Mouse (Mus musculus): ENCODE measurements at regions not wholly inside any gene's neighbourhood (a gene's known extent, or its start where the extent isn't known, plus 50 kb on each side); places are given as distances from the start of the nearest gene placed in this dataset.

DNA sequence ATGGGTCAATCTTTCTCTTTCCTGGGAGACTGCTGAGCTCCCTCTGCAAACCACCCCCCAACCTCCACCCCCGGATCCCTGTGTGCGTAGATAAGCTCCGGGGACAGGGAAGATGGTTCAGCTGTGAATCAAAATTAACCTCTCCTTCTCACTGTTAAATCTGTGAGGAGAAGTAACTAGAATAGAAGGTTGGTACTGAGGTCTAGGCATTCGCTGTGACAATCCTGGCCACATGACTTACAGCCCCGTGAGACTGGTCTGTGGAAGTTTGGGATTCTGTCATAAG, 53.0 kb upstream of the Caprin1 start:
- TF ChIP-seq CTCF (IDR thresholded peaks at IDR 0.05; ENCODE audit: borderline replicate concordance, control insufficient read depth, extremely low read depth, insufficient read depth, low read length, poor library complexity), result no peak
- TF ChIP-seq POLR2A (IDR thresholded peaks at IDR 0.05; ENCODE audit: control insufficient read depth, extremely low read depth, insufficient read depth, low read length, poor library complexity), result no peak
